Mouse (Mus musculus) forebrain, embryonic 14.5 days (tissue): ENCODE data around the gene Usf3. TPM values are rescaled to one million over a fixed set of nuclear protein-coding genes. Genes with fewer than 3 reads are reported as not detected.

ENCODE experiments used
- ATAC-seq: fragments of 200-750 bp; cut with Nextera tagmentation; 2 replicates; pipeline ENCODE4 v1.8.0; 2017; ENCODE audit warnings: mild to moderate bottlenecking, moderate library complexity
- DNase-seq: peaks from one replicate; pipeline ENCODE4 v3.0.0-alpha.2; 2015; ENCODE audit warnings: low spot score
- H3K27ac ChIP-seq: fragments of 300-500 bp; sonication (generic); 2 replicates; pipeline ENCODE4 v1.5.1; 2014; ENCODE audit warnings: low read depth, mild to moderate bottlenecking, control low read depth, low read length, moderate library complexity
- H3K27me3 ChIP-seq: fragments of 300-500 bp; sonication (generic); replicated peaks from 2 replicates; pipeline ENCODE4 v1.6.1; 2014; ENCODE audit warnings: low read length, control low read depth, mixed read lengths; ENCODE audit not compliant: control insufficient read depth, insufficient read depth
- H3K36me3 ChIP-seq: fragments of 300-500 bp; sonication (generic); 2 replicates; pipeline ENCODE4 v1.6.1; 2014; ENCODE audit warnings: low read length, control low read depth; ENCODE audit not compliant: control insufficient read depth, insufficient read depth
- H3K4me1 ChIP-seq: fragments of 300-500 bp; sonication (generic); 2 replicates; pipeline ENCODE4 v1.6.1; 2014; ENCODE audit warnings: antibody characterized with exemption, low read length, control low read depth; ENCODE audit not compliant: control insufficient read depth, insufficient read depth
- H3K4me2 ChIP-seq: fragments of 300-500 bp; sonication (generic); 2 replicates; pipeline ENCODE4 v1.6.1; 2014; ENCODE audit warnings: mild to moderate bottlenecking, control low read depth, low read length
- H3K4me3 ChIP-seq: fragments of 300-500 bp; sonication (generic); 2 replicates; pipeline ENCODE4 v1.5.1; 2014; ENCODE audit warnings: low read depth, low read length, control low read depth
- H3K9ac ChIP-seq: fragments of 300-500 bp; sonication (generic); 2 replicates; pipeline ENCODE4 v1.6.1; 2014; ENCODE audit warnings: mild to moderate bottlenecking, low read length, control low read depth, moderate library complexity
- H3K9me3 ChIP-seq: fragments of 300-500 bp; sonication (generic); replicated peaks from 2 replicates; pipeline ENCODE4 v1.6.1; 2016; ENCODE audit warnings: low read length, control low read depth, mixed read lengths; ENCODE audit not compliant: control insufficient read depth
- WGBS: fragments of 180-500 bp; shearing (Covaris S2); extraction: QIAGEN DNeasy Blood & Tissue Kit; methylation state at CpG from one replicate; pipeline ENCODE4 v1.1.7; 2014; 5-methylcytosine and 5-hydroxymethylcytosine counted together
- polyA plus RNA-seq: library from polyadenylated mRNA; unstranded; fragments of >200 nt; fragmentation: Nextera tagmentation; extraction: Ambion mirVana; gene quantifications from 2 replicates; pipeline ENCODE4 v1.2.1, GENCODE M21; 2014

Usf3 gene
- polyA plus RNA-seq, 1 experiment from 2014 or later: 4.3 TPM

GRCm38 (mm10) chr16:44211054-44211414 lies 38.0 kb downstream of the Usf3 start:
- no peak overlapping the region for H3K4me3 ChIP-seq
- H3K36me3 ChIP-seq: peaks cover 69% of the 10 kb centered on the region
- H3K9ac ChIP-seq: no peak overlapping the region
- H3K4me2 ChIP-seq: no peak overlapping the region
- 90% methylated on average over 1 of the region's 1 CpGs for WGBS
- H3K4me1 ChIP-seq: no peaks in the 10 kb centered on the region
- ATAC-seq (no peak), DNase-seq (no peak)
- H3K9me3 ChIP-seq: no peaks in the 10 kb centered on the region
- H3K27ac ChIP-seq: no peak overlapping the region
- no peaks in the 10 kb centered on the region for H3K27me3 ChIP-seq

GRCm38 (mm10) chr16:44212703-44213102 lies 39.7 kb downstream of the Usf3 start:
- ATAC-seq (no peak), DNase-seq (no peak)
- no peaks in the 10 kb centered on the region for H3K9me3 ChIP-seq
- H3K27ac ChIP-seq: no peak overlapping the region
- H3K4me2 ChIP-seq: no peak overlapping the region
- 94% methylated on average over 7 of the region's 7 CpGs for WGBS
- H3K27me3 ChIP-seq: no peaks in the 10 kb centered on the region
- peaks cover 74% of the 10 kb centered on the region for H3K36me3 ChIP-seq
- H3K4me3 ChIP-seq: no peak overlapping the region
- no peaks in the 10 kb centered on the region for H3K4me1 ChIP-seq
- H3K9ac ChIP-seq: no peak overlapping the region

GRCm38 (mm10) chr16:44215513-44215912 lies 42.5 kb downstream of the Usf3 start:
- 96% methylated on average over 9 of the region's 9 CpGs for WGBS
- peaks cover 83% of the 10 kb centered on the region for H3K36me3 ChIP-seq
- H3K9ac ChIP-seq: no peak overlapping the region
- H3K4me2 ChIP-seq: no peak overlapping the region
- H3K27ac ChIP-seq: no peak overlapping the region
- no peak overlapping the region for H3K4me3 ChIP-seq
- H3K4me1 ChIP-seq: no peaks in the 10 kb centered on the region
- DNase-seq: no peak
- H3K27me3 ChIP-seq: no peaks in the 10 kb centered on the region
- no peak for ATAC-seq
- no peaks in the 10 kb centered on the region for H3K9me3 ChIP-seq

- Histone ChIP-seq H3K36me3 (peaks cover 85% of the 10 kb centered on the region), H3K4me2 (no peak overlapping the region), H3K4me3 (no peak overlapping the region), H3K9me3 (no peaks in the 10 kb centered on the region), H3K27me3 (no peaks in the 10 kb centered on the region), H3K4me1 (no peaks in the 10 kb centered on the region), H3K27ac (no peak overlapping the region), H3K9ac (no peak overlapping the region)
- DNase-seq (no peak), ATAC-seq (no peak)
- WGBS: 96% methylated on average over 7 of the region's 7 CpGs
Observed at GRCm38 (mm10) chr16:44216417-44216816, 43.4 kb downstream of the Usf3 start.

- no peak for ATAC-seq
- no peak overlapping the region for H3K4me3 ChIP-seq
- no peaks in the 10 kb centered on the region for H3K9me3 ChIP-seq
Observed at GRCm38 (mm10) chr16:44221463-44221862, 48.4 kb downstream of the Usf3 start.

GRCm38 (mm10) chr16:44226706-44227291 lies 53.8 kb downstream of the Usf3 start:
- Histone ChIP-seq H3K9me3 (no peaks in the 10 kb centered on the region), H3K4me3 (no peak overlapping the region), H3K4me1 (no peaks in the 10 kb centered on the region), H3K27ac (no peak overlapping the region), H3K36me3 (no peaks in the 10 kb centered on the region), H3K9ac (no peak overlapping the region), H3K27me3 (no peaks in the 10 kb centered on the region), H3K4me2 (no peak overlapping the region)
- DNase-seq (no peak), ATAC-seq (no peak)
- 91% methylated on average over 13 of the region's 13 CpGs for WGBS

More at GRCm38 (mm10) chr16:44221463-44221862, 48.4 kb downstream of the Usf3 start:
- Histone ChIP-seq H3K9ac (no peak overlapping the region), H3K27ac (no peak overlapping the region), H3K27me3 (no peaks in the 10 kb centered on the region), H3K36me3 (peaks cover 47% of the 10 kb centered on the region), H3K4me2 (no peak overlapping the region), H3K4me1 (no peaks in the 10 kb centered on the region)
- 85% methylated on average over 6 of the region's 6 CpGs for WGBS
- no peak for DNase-seq

GRCm38 (mm10) chr16:44233019-44233418 lies 60.0 kb downstream of the Usf3 start:
- Histone ChIP-seq H3K4me3 (no peak overlapping the region), H3K27ac (no peak overlapping the region), H3K4me1 (no peaks in the 10 kb centered on the region), H3K4me2 (no peak overlapping the region), H3K9me3 (no peaks in the 10 kb centered on the region), H3K36me3 (no peaks in the 10 kb centered on the region), H3K27me3 (no peaks in the 10 kb centered on the region), H3K9ac (no peak overlapping the region)
- DNase-seq (no peak), ATAC-seq (no peak)
- WGBS: 85% methylated on average over 7 of the region's 7 CpGs

- H3K4me3 ChIP-seq: no peak overlapping the region
- no peak overlapping the region for H3K27ac ChIP-seq
- H3K27me3 ChIP-seq: no peaks in the 10 kb centered on the region
- no peak overlapping the region for H3K4me2 ChIP-seq
- H3K9me3 ChIP-seq: no peaks in the 10 kb centered on the region
- no peaks in the 10 kb centered on the region for H3K36me3 ChIP-seq
- WGBS: 72% methylated on average over 3 of the region's 3 CpGs
- ATAC-seq (no peak), DNase-seq (no peak)
- H3K4me1 ChIP-seq: no peaks in the 10 kb centered on the region
- no peak overlapping the region for H3K9ac ChIP-seq
Observed at GRCm38 (mm10) chr16:44237836-44238235, 64.8 kb downstream of the Usf3 start.

GRCm38 (mm10) chr16:44238835-44239263 lies 65.8 kb downstream of the Usf3 start:
- ATAC-seq (0 out of 2 replicates have a peak, but pooled peaks have one; percentile 34), DNase-seq (peak; percentile 8)
- no peaks in the 10 kb centered on the region for H3K27me3 ChIP-seq
- no peak overlapping the region for H3K27ac ChIP-seq
- no peaks in the 10 kb centered on the region for H3K4me1 ChIP-seq
- no peaks in the 10 kb centered on the region for H3K9me3 ChIP-seq
- no peak overlapping the region for H3K4me2 ChIP-seq
- no peak overlapping the region for H3K4me3 ChIP-seq
- no peak overlapping the region for H3K9ac ChIP-seq
- H3K36me3 ChIP-seq: no peaks in the 10 kb centered on the region
- 58% methylated on average over 10 of the region's 10 CpGs for WGBS
